Mouse (Mus musculus) spleen, postnatal 4 days (tissue): ENCODE measurements around the gene Ddx54.

Experiments
- DNase-seq, 2 experiments: peaks; one replicate each; pipeline ENCODE4 v3.0.0; 2022; ENCODE audit warnings: low spot score in 2 of 2

Ddx54 gene

DNA sequence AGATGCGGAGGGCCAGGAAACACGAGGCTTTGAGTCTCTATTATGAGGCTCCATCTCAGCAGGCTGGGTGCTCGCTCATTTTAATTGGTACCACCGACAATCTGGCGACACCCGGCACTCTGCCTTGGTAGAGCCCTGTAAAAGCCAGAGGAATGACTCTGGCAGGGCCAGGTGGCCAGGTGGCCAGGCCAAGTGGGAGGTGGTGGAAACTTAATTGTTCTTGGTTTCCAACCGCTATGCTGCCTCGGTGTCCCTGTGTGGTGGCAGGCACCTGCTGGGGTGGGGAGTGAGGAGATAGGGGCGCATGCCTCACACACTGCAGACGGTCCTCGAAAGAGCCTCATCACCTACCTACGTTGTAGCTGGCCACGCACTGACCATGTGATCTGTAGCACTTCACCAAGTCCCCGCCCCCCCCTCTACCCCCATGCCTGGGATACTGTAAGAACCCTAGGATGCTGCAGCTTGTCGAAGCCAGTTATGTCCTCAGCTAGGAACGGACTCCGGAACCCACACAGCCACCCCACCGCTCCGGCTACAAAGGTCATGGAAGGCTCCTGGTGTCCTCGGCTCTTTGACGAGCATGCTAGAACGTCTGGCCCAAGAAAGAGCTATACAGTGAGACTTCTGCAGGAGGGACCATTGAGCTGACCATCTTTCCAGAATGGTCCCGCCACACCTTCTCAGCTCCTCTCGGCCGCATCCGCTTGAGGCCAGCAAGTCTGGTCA is 32.5 kb upstream of the Ddx54 start:
- DNase-seq = no peak

DNA sequence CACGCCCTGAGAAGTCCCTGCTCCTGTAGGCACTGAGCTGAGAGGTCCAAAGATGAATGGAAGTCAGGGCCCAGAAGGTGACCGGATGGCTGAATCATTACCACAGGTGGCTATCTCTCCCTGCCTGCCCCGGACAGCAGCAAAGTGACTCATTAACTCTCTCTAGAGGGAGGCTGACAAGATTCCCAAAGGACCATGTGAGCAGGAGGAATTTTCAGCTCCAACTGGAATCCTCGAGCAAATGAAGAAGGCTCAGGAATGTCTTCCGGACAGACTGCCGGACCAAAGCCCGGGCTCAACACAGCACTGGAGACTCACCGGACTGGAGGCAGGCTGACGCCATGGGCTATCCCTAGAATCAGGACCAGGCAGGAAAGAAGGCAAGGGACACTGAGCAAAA is 30.5 kb upstream of the Ddx54 start:
- DNase-seq = no peak

DNA sequence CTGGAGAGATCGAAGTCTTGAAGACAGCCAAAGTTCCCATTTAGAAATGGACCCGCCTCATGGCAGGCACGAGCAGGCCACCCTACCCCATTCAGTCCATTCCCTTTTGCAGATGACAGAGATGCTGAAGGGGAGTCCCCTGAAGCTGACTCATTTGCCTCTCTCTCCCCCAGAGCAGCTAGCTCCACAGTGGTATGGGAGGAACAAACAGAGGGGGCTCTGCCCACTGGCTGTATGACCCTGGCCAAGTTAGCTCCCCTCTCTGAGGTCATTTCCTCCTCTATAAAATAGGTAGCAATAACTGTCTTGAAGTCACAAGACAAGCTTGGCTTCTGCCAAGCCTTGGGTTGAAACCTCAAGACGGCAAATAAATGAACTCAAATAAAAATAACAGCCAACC is 29.0 kb upstream of the Ddx54 start:
- DNase-seq = no peak

DNA sequence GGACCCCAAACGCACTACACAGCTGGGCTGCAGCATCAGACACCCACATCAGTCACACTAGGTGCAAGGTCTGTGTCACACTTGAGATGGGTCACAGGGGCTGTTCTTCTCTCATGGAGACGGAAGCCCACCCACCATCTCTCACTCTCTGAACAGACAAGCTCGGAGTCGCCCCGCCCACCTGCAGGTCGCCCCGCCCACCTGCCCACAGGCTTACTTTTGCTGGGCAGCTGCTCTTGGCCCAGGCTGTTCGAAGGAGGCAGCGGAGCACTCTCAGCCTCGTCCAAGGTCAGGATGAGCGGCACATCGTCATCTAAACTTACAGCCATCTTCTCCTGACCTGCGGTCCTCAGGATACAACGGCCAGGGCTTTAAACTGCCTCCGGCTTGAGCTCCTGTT is 27.6 kb upstream of the Ddx54 start:
- no peak for DNase-seq

DNA sequence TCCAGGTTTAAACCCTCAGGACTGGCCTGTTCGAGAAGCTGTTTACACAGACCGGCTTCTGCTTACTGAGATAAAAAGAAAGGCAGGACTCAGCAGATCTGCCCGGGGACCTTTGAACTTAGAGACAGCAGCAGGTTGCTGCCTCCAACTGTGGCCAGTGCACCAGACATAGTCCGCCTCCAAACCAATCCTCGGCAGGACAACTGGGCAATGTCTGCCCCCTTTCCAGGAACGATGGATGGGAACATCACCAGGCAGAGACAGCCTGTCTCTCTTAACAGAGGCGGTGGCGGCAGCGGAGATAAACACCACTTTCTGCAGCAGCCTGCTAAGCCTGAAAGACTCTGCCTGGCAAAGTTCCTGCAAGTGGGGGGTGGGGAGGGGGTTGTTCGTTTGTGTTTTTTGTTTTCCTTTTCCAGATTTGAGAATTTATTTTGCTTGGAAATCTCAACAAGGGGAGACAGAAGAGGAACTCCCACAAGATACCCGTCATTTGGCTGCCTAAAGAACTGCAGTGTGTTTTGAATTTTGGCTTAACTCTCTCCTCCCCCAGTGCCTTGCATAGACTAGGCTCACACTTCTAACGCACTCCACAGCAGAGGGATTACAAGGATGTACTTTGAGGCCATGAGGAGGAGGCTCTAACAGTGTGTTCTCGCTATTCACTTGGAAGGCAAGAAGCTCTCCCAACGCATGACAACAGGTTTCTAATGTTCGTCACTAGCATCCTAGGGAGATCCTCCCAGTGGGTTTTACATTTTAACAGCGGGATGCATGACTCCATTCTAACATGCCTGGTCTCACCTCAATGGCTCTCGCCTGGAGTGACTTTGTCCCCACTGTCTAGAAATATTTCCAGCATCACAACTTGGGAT is 25.6 kb upstream of the Ddx54 start:
- peak; percentile 46 to 79 for DNase-seq

DNA sequence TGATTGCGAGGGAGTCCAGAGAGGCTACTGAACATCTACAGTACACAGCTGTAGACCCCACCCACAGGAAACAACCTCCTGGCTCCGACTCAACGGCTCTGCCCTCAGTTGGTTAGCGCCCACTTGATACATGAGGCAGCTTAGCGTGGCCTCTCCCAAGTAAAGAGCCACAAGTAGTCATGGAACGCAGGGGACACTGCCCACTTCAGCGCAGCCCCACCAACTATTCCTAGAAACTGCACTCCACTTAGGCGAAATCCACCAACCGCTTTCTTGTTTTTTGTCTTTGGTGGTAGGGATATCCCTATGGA is 25.0 kb upstream of the Ddx54 start:
- DNase-seq = peak; percentile 67 to 79

DNA sequence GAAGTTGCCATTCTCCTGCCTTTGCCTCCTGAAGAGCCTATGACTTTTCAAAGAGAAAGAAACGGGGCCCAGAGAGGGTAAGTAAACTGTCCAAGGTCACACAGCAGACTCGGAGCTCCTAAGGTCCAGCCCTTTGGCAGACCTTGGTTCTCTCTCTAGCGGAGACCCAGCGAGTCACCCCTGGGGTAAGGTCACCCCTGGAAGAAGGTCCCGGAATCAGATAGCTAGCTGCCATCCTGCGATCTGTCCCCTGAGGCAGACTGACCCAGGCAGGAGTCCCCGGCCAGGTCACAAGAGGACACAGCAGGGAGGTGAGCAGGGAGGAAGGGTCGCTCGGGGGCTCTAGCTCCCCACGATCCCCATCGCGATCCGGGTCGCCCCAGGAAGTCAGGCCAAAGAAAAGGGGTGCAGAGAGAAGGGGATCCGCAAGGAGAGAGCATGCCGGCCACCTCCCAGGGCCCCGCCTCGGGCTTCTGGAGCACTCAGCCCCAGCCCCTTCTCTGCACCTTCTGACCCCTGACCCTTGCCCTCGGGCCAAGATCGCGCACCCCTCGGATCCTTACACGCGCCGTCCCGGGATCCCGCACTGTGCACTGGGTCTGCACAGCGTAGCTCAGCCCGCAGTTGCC is 24.5 kb upstream of the Ddx54 start:
- DNase-seq = no peak

DNA sequence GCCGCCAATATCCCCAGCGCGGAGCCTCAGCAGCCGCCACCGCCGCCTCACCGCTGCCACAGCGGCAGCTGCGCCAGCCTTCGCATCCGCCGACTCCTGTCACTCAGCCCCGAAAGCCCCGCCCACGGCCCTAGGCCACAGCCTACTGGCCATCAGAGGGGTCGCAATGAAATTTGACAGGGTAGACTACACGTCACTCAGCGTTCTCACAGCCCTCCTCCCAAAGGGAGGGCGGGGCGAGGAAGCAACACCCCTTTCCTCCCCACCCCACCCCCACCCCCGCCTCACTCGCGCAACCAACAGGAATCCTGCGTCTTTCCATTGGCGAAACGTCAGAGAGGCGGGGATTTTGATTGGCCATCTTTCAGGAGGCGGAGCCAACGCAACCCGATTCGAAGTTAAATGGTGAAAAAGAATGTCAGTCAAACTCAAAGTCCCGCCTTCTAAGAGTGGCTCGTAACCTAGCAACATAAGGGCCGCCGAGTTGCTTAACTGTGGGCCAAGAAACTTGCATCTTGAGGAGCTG is 23.9 kb upstream of the Ddx54 start, which contains the start of the genes Tpcn1 and Iqcd:
Tpcn1 (minus strand) TSS at position 105 of the 526 bp plus-strand sequence.
Iqcd (plus strand) TSS at position 448 of the 526 bp plus-strand sequence.
- DNase-seq = peak; percentile 99

DNA sequence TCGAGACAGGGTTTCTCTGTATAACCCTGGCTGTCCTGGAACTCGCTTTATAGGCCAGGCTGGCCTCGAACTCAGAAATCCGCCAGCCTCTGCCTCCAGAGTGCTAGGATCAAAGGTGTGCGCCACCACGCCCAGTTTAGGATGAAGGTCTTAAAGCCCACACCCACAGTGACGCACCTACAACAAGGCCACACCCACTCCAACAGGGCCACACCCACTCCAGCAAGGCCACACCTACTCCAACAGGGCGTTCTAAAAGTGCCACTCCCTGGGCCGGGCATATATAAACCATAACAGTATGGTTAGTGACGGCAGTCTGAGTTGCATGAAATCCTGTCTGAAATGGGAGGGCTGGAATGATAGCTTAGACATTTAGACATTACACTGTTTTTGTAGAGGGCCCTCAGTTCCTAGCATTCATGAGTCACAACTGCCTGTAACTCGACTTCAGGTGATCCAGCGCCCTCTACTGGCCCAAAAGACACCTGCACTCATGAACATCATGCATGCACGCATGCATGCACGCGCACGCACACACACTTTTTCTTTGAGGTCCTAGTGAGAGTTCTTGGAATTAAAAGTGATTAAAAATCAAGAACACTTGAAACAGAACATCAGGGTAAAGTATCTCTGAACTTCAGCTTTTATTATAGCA is 22.1 kb upstream of the Ddx54 start:
- no peak for DNase-seq

DNA sequence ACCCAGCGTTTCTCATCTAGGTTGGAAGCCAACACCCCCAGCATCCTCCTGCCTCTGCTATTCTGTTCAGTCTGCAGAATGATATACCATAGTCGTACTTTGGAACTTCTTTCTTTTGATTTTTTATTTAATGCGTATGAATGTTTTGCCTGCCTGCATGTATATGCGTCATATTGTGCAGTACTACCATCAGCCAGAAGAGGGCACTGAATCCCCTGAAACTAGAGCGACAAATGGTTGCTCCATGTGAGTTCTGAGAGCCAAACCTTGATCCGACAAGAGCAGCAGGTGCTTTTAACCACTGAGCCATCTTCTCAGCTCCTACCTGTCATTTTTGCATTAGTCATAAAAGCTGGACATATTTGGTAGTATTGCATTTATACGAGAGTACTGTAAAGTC is 20.4 kb upstream of the Ddx54 start:
- DNase-seq = no peak

DNA sequence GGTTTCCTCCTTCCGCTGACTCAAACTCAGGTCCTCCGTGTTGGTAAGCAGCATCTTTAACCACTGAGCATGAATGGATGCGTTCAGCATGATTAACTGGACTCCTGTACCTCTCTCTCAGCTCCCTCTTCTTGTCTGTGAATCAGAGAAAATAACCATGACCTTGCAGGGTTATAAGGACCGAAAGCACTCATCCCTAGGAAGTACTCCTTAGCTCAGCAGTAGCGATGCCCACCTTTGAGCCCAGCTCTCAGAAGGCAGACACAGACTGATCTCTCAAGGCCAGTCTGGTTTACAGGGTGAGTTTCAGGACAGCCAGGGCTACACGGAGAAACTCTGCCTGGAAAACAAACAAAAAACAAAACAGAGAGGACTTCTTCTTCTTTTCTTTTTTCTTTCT is 18.1 kb upstream of the Ddx54 start:
- no peak for DNase-seq

DNA sequence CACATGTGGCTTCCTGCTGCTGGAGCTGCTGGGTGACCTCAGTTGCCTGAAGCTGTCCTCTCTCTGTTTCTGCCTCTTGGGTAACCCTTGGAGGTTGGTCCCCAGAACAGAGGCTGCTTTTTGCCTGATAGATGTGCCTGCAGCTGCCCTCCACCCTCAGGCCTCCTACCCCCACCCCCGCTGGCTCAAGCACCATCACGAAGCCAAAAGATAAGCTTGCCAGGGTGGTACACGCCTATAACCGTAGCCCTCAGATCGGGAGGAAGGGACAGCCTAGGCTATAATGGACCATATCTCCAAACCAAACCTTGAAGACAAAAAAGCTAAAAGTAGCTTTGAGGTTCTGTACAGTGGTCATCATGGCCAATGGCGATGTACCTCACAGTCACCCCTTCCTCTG is 12.9 kb upstream of the Ddx54 start:
- peak in 1 of 2 experiments; percentile 53 for DNase-seq

DNA sequence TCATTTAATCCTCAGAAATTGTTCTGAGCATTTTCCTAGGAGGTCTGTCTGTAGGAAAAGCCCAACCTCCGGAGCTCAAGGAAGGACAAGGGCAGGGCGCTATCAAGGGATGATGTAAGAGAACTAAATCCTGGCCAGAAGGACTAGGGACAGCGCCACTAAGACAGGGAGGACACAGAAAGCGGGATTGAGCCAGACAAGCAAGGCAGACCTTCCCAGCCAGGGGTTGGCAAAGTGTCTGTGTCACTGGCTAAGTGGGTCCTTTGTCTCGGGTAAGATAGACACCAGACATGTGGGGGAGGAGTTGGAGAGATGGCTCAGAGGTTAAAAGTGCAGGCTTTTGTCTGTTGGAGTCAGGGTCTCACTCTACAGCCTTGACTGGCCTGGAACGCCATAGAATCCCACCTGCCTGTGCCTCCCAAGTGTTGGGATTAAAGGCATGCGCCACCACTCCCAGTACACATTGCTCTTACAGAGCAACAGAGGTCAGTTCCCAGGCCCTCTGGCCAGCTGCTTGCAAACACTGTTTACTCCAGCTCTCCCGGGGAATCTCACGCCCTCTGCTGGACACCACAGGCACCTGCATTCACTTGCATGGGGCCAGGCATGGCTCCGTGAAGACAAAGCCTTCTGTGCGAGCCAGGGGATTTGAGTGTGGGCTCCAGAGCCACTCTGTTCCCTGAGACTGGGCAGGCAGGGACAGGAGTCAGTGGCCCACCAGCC is 11.4 kb upstream of the Ddx54 start:
- peak in 1 of 2 experiments; percentile 79 for DNase-seq

DNA sequence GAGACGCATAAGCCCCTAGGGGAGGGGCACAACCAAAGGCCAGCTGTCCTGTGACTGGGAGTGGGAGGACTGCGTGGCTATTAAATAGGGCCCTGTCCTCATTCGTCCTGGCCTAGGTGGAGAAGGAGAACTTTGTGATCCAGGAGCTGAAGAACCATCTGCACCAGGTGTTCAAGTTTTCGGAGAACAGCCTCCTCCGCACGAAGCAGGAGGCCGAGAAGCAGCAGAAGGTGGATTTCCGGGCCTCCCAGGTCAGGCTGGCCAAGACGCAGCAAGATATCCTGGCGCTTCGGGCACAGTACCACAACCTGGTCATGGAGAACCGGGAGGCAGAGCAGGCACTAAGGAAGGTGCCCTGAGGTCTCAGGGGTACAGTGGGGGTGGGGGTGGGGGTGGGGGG is 10.3 kb upstream of the Ddx54 start:
- no peak for DNase-seq

DNA sequence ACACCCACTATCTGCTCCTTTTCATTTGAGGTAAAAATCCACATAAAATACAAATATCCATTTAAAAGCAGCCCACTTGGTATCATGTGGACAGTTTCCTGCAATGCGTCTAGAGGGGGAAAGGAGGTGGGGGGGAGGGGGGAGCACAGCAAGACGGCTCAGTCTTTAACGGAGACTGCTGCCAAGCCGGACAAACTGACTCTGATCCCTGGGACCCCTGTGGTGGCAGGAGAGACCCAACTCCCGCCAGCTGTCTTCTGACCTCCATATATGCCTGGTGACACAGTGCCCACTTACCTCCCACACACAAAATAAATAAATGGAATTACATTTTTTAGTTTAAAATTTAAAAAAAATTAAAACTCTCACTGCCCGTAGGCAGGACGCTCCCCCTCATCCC is 9.0 kb upstream of the Ddx54 start:
- no peak for DNase-seq

DNA sequence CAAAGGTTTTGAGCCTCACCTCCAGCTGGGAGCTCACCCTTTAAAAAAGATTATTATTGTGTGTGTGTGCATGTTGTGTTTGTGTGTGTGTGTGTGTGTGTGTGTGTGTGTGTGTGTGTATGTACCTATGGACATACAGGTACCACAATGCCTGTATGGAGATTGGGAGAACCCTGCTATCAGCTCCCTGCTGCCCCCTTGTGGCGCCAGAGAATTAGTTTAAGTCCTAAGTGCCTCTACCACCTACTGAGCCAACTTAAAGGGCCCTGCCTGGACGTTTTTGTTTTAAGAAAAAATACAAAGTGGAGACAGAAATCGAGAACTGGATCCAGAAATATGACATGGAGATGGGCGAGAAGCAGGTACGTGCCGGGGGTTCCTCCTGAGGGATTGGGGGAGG is 7.7 kb upstream of the Ddx54 start:
- peak; percentile 86 to 96 for DNase-seq

DNA sequence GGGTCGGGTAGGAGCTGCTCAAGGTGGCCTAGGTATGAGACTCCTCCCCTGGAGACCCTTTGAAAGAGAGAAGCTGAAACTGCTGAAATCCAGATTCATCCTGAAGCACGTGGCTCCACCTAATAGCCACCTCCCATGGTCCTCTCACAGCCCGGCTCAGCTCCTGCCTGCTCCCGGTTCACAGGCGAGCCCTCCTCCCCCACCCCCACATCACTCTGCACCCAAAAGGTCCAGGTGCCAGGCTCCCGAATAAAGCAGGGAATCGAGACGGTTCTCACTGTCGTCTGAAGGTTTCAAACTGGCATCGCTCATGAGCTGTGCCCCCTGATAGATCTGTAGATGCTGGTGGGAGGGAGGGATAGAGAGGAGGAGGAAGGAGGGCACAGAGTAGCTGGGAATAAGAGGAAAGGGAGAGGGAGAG is 7.3 kb upstream of the Ddx54 start:
- no peak for DNase-seq

DNA sequence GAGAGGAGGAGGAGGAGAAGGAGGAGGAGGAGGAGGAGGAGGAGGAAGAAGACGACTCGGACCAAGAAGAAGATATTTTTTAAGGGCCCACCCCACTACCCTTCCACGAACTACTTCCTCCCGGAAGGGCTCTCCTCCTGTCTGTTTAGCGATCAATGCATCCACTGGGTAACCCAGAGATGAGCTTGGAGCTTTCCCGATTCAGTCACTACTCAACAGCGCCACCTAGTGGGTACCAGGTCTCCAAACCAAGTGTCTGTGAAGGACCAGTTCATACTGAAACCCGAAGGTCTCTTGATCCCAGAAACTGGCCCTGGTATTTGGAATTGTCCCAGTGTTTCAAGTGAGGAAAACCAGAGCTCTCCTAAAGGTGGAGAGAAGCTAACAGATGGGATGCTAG is 6.9 kb upstream of the Ddx54 start:
- DNase-seq = peak; percentile 88 to 97

DNA sequence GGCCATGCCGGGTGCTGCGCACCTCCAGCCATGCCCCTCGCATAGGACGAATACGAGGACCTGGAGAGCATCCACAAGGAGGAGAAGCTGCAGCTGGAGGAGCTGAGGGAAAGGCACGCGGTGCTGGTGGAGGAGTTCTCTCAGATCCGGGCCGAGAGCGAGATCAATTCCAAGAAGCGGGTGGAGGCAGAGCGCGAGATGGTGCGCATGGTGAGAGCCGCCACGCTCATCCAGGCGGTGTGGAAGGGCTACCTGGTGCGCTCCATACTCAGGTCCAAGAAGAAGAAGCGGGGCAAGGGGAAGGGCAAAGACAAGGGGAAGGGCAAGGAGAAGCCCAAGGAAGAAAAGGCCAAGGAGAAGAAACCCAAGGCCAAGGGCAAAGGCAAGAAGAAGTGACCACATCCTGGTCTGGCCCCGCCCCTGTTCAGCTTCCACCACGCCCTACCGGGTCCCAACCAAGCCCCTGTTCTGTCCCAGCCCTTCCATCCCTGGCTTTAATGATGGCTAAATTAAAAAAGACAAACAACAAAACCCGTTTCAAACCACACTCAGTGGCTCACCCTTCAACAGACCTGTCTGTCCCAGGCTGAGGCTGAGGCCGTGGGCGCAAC is 5.8 kb upstream of the Ddx54 start:
- no peak for DNase-seq

DNA sequence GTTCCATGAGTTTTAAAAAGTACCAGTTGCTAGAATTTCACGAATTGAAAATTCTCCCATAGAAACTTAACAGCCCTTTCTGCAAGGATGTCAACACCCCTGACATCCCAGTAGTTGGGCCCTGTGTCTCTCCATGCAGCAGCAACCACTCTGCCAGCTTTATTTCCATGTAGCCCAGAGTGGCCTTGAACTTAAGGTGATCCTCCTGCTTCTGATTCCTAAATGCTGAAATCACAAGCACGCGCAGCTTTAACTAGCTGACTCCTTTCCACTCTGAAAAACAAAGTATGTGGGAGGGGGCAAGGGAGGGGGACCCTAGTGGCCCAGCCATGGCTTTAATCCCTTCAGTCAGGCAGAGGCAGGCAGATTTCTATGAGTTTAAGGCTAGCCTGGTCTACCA is 5.2 kb upstream of the Ddx54 start:
- no peak for DNase-seq

DNA sequence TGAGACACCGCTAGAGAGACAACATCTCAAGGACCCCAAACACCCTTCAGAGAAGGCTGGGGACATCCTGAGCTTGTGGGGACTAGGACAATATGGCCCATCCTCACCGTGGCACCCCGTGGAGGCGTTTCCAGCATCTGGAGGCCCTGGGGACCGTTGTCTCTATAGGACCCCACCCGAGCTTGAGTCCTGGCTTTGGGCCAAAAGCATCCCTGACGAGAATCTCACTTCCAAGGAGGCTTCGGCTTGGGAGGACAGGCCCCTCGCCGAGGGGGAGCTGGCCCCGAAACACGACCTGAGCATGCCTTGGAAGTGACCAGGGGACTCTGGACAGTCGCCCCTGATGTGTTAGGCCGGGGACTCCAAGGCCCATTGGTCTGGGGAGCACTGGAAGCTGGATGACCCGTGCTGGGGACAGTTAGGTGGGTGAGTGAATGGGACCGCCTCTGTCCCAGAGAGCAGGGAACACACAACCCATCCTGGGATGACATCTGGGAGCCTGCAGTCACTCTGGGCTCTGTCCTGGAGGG is 3.2 kb upstream of the Ddx54 start:
- DNase-seq = no peak
